Mouse (Mus musculus) lung, postnatal 0 days (tissue): Measurements from ENCODE around the gene Aldh6a1. TPM values are rescaled to one million over a fixed set of nuclear protein-coding genes. Genes with fewer than 3 reads are reported as not detected.
A peak's percentile ranks its signal among the peaks of the same experiment; 100 is the strongest.

ENCODE experiments used
- ATAC-seq: fragments of 200-750 bp; cut with Nextera tagmentation; 2 replicates; pipeline ENCODE4 v1.8.0; 2017; ENCODE audit warnings: moderate library complexity
- DNase-seq: peaks from one replicate; pipeline ENCODE4 v3.0.0-alpha.2; 2016; ENCODE audit warnings: low spot score
- H3K27ac ChIP-seq: fragments of 300-500 bp; sonication (generic); 2 replicates; pipeline ENCODE4 v1.5.1; 2014; ENCODE audit warnings: antibody characterized with exemption, mild to moderate bottlenecking, low read length, mixed read lengths
- H3K27me3 ChIP-seq: fragments of 300-500 bp; sonication (generic); replicated peaks from 2 replicates; pipeline ENCODE4 v1.6.1; 2014; ENCODE audit warnings: low read length, mixed read lengths; ENCODE audit not compliant: insufficient read depth
- H3K36me3 ChIP-seq: fragments of 300-500 bp; sonication (generic); 2 replicates; pipeline ENCODE4 v1.6.1; 2014; ENCODE audit warnings: low read length, mixed read lengths; ENCODE audit not compliant: insufficient read depth
- H3K4me1 ChIP-seq: fragments of 300-500 bp; sonication (generic); 2 replicates; pipeline ENCODE4 v1.6.1; 2014; ENCODE audit warnings: antibody characterized with exemption, low read depth, low read length, mixed read lengths; ENCODE audit not compliant: insufficient read depth
- H3K4me2 ChIP-seq: fragments of 300-500 bp; sonication (generic); replicated peaks from 2 replicates; pipeline ENCODE4 v1.6.1; 2014; ENCODE audit warnings: low read depth, mild to moderate bottlenecking, low read length, moderate library complexity, mixed read lengths
- H3K4me3 ChIP-seq: fragments of 300-500 bp; sonication (generic); 2 replicates; pipeline ENCODE4 v1.5.1; 2014; ENCODE audit warnings: low read depth, low read length
- H3K9ac ChIP-seq: fragments of 300-500 bp; sonication (generic); replicated peaks from 2 replicates; pipeline ENCODE4 v1.6.1; 2014; ENCODE audit warnings: low read depth, mild to moderate bottlenecking
- H3K9me3 ChIP-seq: fragments of 300-500 bp; sonication (generic); 2 replicates; pipeline ENCODE4 v1.6.1; 2016; ENCODE audit warnings: low read length, mixed read lengths
- CTCF ChIP-seq: IDR thresholded peaks from 2 replicates; pipeline ENCODE4 v1.5.1; 2016; ENCODE audit warnings: antibody characterized with exemption, mild to moderate bottlenecking
- EP300 ChIP-seq: IDR thresholded peaks from 2 replicates; pipeline ENCODE4 v1.6.1; 2016; ENCODE audit warnings: antibody characterized with exemption, mild to moderate bottlenecking, control low read depth
- WGBS: fragments of 180-500 bp; shearing (Covaris S2); extraction: QIAGEN DNeasy Blood & Tissue Kit; methylation state at CpG from one replicate; pipeline ENCODE4 v1.1.7; 2014; 5-methylcytosine and 5-hydroxymethylcytosine counted together
- polyA plus RNA-seq: library from polyadenylated mRNA; unstranded; fragments of >200 nt; fragmentation: Nextera tagmentation; extraction: Ambion mirVana; gene quantifications from 2 replicates; pipeline ENCODE4 v1.2.1, GENCODE M21; 2015

Gene Aldh6a1
- polyA plus RNA-seq, 1 experiment from 2014 or later: 52.1 TPM

DNA sequence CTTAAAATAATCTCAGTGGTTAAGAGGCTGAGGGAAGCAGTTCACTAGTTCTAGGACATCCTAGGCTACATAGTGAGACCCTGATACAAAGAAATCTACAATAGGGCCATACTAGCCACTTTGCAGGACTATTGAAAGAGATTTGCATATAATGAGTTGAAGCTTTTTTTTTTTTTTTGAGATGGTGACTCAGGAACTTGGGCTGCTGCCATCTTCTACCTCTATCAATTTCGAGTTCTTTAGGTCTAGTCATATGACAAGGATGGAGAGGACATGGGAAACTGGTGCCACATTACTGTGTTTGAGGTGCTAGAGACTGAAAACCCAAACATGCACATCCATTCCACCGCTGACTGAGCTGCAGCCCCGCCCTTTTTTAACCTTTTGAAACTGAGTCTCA lies 26.8 kb downstream of the Aldh6a1 start:
- ATAC-seq (no peak), DNase-seq (no peak)
- H3K4me3 ChIP-seq: no peak overlapping the region
- no peak overlapping the region for H3K27ac ChIP-seq
- H3K4me2 ChIP-seq: no peak overlapping the region
- 45% methylated on average over 3 of the region's 3 CpGs for WGBS
- no peaks in the 10 kb centered on the region for H3K4me1 ChIP-seq
- no peaks in the 10 kb centered on the region for H3K9me3 ChIP-seq
- no peak overlapping the region for H3K9ac ChIP-seq
- H3K36me3 ChIP-seq: no peaks in the 10 kb centered on the region
- H3K27me3 ChIP-seq: no peaks in the 10 kb centered on the region
- TF ChIP-seq CTCF: no peak

- Histone ChIP-seq H3K27ac (peak overlapping the region; percentile 75), H3K9ac (peak overlapping the region; percentile 75), H3K36me3 (no peaks in the 10 kb centered on the region), H3K27me3 (no peaks in the 10 kb centered on the region), H3K9me3 (no peaks in the 10 kb centered on the region), H3K4me3 (peak overlapping the region; percentile 67), H3K4me1 (peaks cover 4% of the 10 kb centered on the region; the same call in 1 of the 2 replicates), H3K4me2 (peak overlapping the region; percentile 73)
- WGBS: 35% methylated on average over 18 of the region's 18 CpGs
- no peak for TF ChIP-seq EP300
- no peak for TF ChIP-seq CTCF
- ATAC-seq: no peak
- DNase-seq: no peak
Measured at GRCm38 (mm10) chr12:84417605-84417922, 33.2 kb downstream of the Aldh6a1 start.

DNA sequence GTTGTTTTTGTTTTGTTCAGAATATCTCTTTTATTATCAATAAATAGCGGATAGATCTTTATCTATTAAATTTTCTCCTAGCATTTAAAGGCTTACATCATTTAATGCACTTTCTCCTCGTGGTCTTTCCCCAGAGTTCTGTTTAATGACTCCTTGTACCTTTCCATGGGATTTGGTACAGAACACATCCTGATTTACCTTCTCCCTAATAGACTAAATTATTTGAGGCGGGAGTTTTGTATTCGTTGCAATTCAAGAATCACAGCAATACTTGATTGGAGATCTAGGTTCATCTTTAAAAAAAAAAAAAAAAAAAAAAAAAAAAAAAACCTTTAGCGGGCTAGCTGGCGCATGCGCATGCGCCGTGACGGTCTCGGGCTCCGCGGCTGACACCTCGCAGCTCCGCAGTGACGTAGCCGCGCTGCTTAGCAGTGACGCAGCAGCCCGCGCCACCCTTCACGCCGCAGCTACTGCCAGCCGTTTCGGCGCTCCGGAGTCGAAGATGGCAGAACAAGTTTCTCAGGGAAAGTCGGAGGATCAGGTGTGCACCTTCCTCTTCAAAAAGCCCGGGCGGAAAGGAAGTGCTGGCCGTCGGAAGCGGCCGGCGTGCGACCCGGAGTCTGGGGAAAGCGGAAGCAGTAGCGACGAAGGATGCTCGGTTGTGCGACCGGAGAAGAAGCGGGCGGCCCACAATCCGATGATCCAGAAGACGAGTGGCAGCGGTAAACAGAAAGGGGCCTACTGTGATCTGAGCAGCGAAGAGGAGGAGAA lies 33.8 kb downstream of the Aldh6a1 start, which contains the start of gene Rnf113a2:
Rnf113a2 (plus strand) TSS at position 363 of the 771 bp plus-strand sequence.
- no peaks in the 10 kb centered on the region for H3K36me3 ChIP-seq
- ATAC-seq (peak; percentile 99), DNase-seq (peak; percentile 96)
- H3K9ac ChIP-seq: peak within 1 kb of the TSS; percentile 75
- H3K27me3 ChIP-seq: no peaks in the 10 kb centered on the region
- peak within 1 kb of the TSS; percentile 67 for H3K4me3 ChIP-seq
- peak within 1 kb of the TSS; percentile 75 for H3K27ac ChIP-seq
- peak within 1 kb of the TSS; percentile 73 for H3K4me2 ChIP-seq
- TF ChIP-seq CTCF (no peak), EP300 (no peak)
- whole genome bisulfite sequencing: 3% methylated on average over 50 of the region's 50 CpGs
- H3K4me1 ChIP-seq: peaks cover 4% of the 10 kb centered on the region; the same call in 1 of the 2 replicates
- no peaks in the 10 kb centered on the region for H3K9me3 ChIP-seq

DNA sequence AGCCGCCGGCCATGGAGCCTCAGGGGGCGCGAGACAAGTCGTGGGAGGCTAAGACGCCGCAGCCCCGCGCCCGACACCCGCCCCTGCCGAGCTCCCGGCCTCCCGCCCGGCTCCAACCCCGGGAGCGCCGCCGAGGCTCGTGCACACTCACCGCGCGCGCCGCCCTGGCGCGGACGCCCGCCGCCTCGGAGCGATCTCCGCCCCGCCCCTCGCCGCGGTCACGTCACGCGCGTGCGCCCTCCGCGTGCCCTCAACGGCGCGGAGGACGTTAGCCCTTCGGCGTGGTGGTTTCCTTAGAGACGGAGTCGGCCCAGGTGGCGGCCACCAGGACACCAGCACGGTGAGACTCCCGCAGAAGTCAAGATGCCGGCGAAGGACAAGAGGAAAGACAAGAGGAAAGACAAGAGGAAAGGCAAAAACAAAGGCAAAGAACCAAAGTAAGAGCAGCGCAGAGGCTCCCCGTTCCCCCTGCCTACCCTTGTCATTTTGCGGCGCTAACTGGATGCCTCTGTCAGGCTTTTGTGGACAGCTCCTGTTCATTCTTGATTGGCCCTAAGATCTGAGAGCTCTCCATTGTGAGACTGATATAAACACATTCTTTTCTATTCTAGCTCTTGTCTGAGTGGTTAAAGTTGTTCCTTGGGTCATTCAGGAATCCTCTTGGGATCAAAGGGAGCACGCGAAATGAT lies 41.8 kb downstream of the Aldh6a1 start, which contains the start of the genes Entpd5 and Bbof1:
Entpd5 (minus strand) TSS at position 211 of the 689 bp plus-strand sequence.
Bbof1 (plus strand) TSS at position 253 of the 689 bp plus-strand sequence.
- peak; percentile 98 for ATAC-seq
- Histone ChIP-seq H3K4me1 (no peaks in the 10 kb centered on the region), H3K9ac (peak within 1 kb of the TSS; percentile 72), H3K36me3 (no peaks in the 10 kb centered on the region), H3K4me3 (peak within 1 kb of the TSS; percentile 83), H3K9me3 (no peaks in the 10 kb centered on the region), H3K27ac (peak within 1 kb of the TSS; percentile 87), H3K4me2 (peak within 1 kb of the TSS; percentile 98), H3K27me3 (no peaks in the 10 kb centered on the region)
- TF ChIP-seq EP300 (no peak), CTCF (no peak)
- DNase-seq: peak; percentile 90
- WGBS: 2% methylated on average over 47 of the region's 63 CpGs

- H3K4me1 ChIP-seq: no peaks in the 10 kb centered on the region
- ATAC-seq (peak; percentile 71), DNase-seq (peak; percentile 47)
Measured at GRCm38 (mm10) chr12:84407874-84408818, 42.7 kb downstream of the Aldh6a1 start.

More at GRCm38 (mm10) chr12:84407874-84408818, 42.7 kb downstream of the Aldh6a1 start:
- Histone ChIP-seq H3K27ac (peak overlapping the region; percentile 87), H3K27me3 (no peaks in the 10 kb centered on the region), H3K4me2 (peak overlapping the region; percentile 98), H3K36me3 (no peaks in the 10 kb centered on the region), H3K9me3 (no peaks in the 10 kb centered on the region), H3K9ac (peak overlapping the region; percentile 72), H3K4me3 (peak overlapping the region; percentile 83)
- no peak; the same call in 1 of the 2 replicates for TF ChIP-seq CTCF
- TF ChIP-seq EP300: no peak
- 2% methylated on average over 46 of the region's 52 CpGs for WGBS
